Mouse (Mus musculus) right cerebral cortex, postnatal 10 days (tissue): ENCODE data around the gene Flii.

Experiments
- DNase-seq, 2 experiments: peaks; one replicate each; pipeline ENCODE4 v3.0.0; 2021; ENCODE audit warnings: low spot score in 2 of 2

Gene Flii

GRCm38 (mm10) chr11:60715833-60716232 lies 11.2 kb downstream of the Flii start:
- no peak for DNase-seq

- DNase-seq: peak in 1 of 2 experiments; percentile 19
These were observed 14.3 kb downstream of the Flii start for GRCm38 (mm10) chr11:60712639-60713255.

GRCm38 (mm10) chr11:60712040-60712439 lies 15.0 kb downstream of the Flii start:
- DNase-seq: peak in 1 of 2 experiments; percentile 24

GRCm38 (mm10) chr11:60711218-60711617 lies 15.8 kb downstream of the Flii start:
- no peak for DNase-seq

- DNase-seq: peak in 1 of 2 experiments; percentile 26
These were observed 17.3 kb downstream of the Flii start for GRCm38 (mm10) chr11:60709481-60710465.

- peak; percentile 15 to 24 for DNase-seq
These were observed 18.4 kb downstream of the Flii start for GRCm38 (mm10) chr11:60708631-60709030.

GRCm38 (mm10) chr11:60707672-60708071 lies 19.4 kb downstream of the Flii start:
- peak; percentile 42 to 49 for DNase-seq

GRCm38 (mm10) chr11:60706696-60707480 lies 20.2 kb downstream of the Flii start:
- DNase-seq: peak; percentile 19 to 24

GRCm38 (mm10) chr11:60706076-60706475 lies 21.0 kb downstream of the Flii start:
- DNase-seq: peak; percentile 15 to 28

- peak; percentile 18 to 26 for DNase-seq
These were observed 21.8 kb downstream of the Flii start for GRCm38 (mm10) chr11:60705255-60705654.

GRCm38 (mm10) chr11:60704023-60704880 lies 22.8 kb downstream of the Flii start:
- peak; percentile 21 to 26 for DNase-seq

- peak; percentile 68 to 75 for DNase-seq
These were observed 23.9 kb downstream of the Flii start for GRCm38 (mm10) chr11:60703131-60703530.

- DNase-seq: peak; percentile 24 to 34
These were observed 25.5 kb downstream of the Flii start for GRCm38 (mm10) chr11:60701611-60702010.

- peak in 1 of 2 experiments; percentile 38 for DNase-seq
These were observed 26.5 kb downstream of the Flii start for GRCm38 (mm10) chr11:60700320-60701185.

- DNase-seq: peak; percentile 91
These were observed 27.5 kb downstream of the Flii start, which contains the start of gene Llgl1 for GRCm38 (mm10) chr11:60699524-60700075. TSS of gene Llgl1 (plus strand) at chr11:60699723.

GRCm38 (mm10) chr11:60698806-60699523 lies 28.1 kb downstream of the Flii start:
- DNase-seq: peak; percentile 63 to 65

- no peak for DNase-seq
These were observed 29.5 kb downstream of the Flii start for GRCm38 (mm10) chr11:60697561-60697960.

GRCm38 (mm10) chr11:60696165-60696564 lies 30.9 kb downstream of the Flii start:
- no peak for DNase-seq
